Mouse (Mus musculus) forebrain, postnatal 0 days (tissue): Measurements from ENCODE around the gene Cdc42ep3. TPM values are rescaled to one million over a fixed set of nuclear protein-coding genes. Genes with fewer than 3 reads are reported as not detected.

Source experiments
- ATAC-seq: fragments of 200-750 bp; cut with Nextera tagmentation; 2 replicates; pipeline ENCODE4 v1.8.0; 2017; ENCODE audit warnings: mild to moderate bottlenecking, moderate library complexity
- DNase-seq: peaks from one replicate; pipeline ENCODE4 v3.0.0-alpha.2; 2015
- H3K27ac ChIP-seq: fragments of 300-500 bp; sonication (generic); 2 replicates; pipeline ENCODE4 v1.5.1; 2014; ENCODE audit warnings: low read depth, mild to moderate bottlenecking, antibody characterized with exemption, low read length, moderate library complexity, mixed read lengths
- H3K27me3 ChIP-seq: fragments of 300-500 bp; sonication (generic); 2 replicates; pipeline ENCODE4 v1.6.1; 2014; ENCODE audit warnings: mild to moderate bottlenecking, low read length, mixed read lengths; ENCODE audit not compliant: insufficient read depth
- H3K36me3 ChIP-seq: fragments of 300-500 bp; sonication (generic); 2 replicates; pipeline ENCODE4 v1.6.1; 2014; ENCODE audit warnings: mild to moderate bottlenecking, moderate library complexity; ENCODE audit not compliant: insufficient read depth
- H3K4me1 ChIP-seq: fragments of 300-500 bp; sonication (generic); 2 replicates; pipeline ENCODE4 v1.6.1; 2014; ENCODE audit warnings: antibody characterized with exemption; ENCODE audit not compliant: insufficient read depth
- H3K4me2 ChIP-seq: fragments of 300-500 bp; sonication (generic); 2 replicates; pipeline ENCODE4 v1.6.1; 2014; ENCODE audit warnings: low read depth, mild to moderate bottlenecking, moderate library complexity
- H3K4me3 ChIP-seq: fragments of 300-500 bp; sonication (generic); 2 replicates; pipeline ENCODE4 v1.5.1; 2014; ENCODE audit warnings: low read depth, low read length, mixed read lengths
- H3K9ac ChIP-seq: fragments of 300-500 bp; sonication (generic); 2 replicates; pipeline ENCODE4 v1.6.1; 2014; ENCODE audit warnings: mild to moderate bottlenecking
- H3K9me3 ChIP-seq: fragments of 300-500 bp; sonication (generic); 2 replicates; pipeline ENCODE4 v1.6.1; 2016; ENCODE audit warnings: low read length
- CTCF ChIP-seq: sonication (generic); IDR thresholded peaks from 2 replicates; pipeline ENCODE4 v1.5.1; 2016; ENCODE audit warnings: antibody characterized with exemption, control low read depth, low read depth
- WGBS: fragments of 180-500 bp; shearing (Covaris S2); extraction: QIAGEN DNeasy Blood & Tissue Kit; methylation state at CpG from one replicate; pipeline ENCODE4 v1.1.7; 2014; 5-methylcytosine and 5-hydroxymethylcytosine counted together
- polyA plus RNA-seq: library from polyadenylated mRNA; unstranded; fragments of >200 nt; fragmentation: Nextera tagmentation; extraction: Ambion mirVana; gene quantifications from 2 replicates; pipeline ENCODE4 v1.2.1, GENCODE M21; 2015
- total RNA-seq: library from RNA; depleted of rRNA; stranded (reverse); fragments of >200 nt; gene quantifications from 2 replicates; pipeline ENCODE4 v1.2.3, GENCODE M21; 2014

Gene Cdc42ep3
- total and polyA plus RNA-seq, 2 experiments from 2014 or later, result 38.6 to 54.8 TPM

DNA sequence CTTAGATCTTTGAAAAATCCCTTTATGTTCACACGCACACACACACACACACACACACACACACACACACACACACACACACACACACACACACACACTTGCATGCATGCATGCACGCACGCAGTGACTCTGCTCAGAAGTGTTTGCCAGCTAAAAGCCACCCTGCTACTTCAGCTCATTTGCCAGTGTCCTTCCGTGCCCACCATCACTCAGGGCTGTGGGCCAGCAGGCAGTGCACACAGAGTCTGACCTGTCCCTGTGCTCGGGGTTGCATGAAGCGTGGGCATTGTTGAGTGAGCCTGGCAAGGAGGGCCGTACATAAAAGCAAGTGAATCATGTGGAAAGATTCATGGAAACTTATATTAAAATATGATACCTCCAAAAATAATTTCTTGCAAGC is 49.2 kb downstream of the Cdc42ep3 start:
- Histone ChIP-seq H3K4me3 (no peak overlapping the region), H3K9me3 (no peaks in the 10 kb centered on the region), H3K9ac (no peak overlapping the region), H3K36me3 (no peaks in the 10 kb centered on the region), H3K4me1 (no peaks in the 10 kb centered on the region), H3K27me3 (no peaks in the 10 kb centered on the region), H3K27ac (no peak overlapping the region), H3K4me2 (no peak overlapping the region)
- WGBS, result 66% methylated on average over 7 of the region's 7 CpGs
- peak; percentile 7 for DNase-seq
- peak; percentile 51 for ATAC-seq
- TF ChIP-seq CTCF, result no peak

- H3K4me3 ChIP-seq, result no peak overlapping the region
- no peaks in the 10 kb centered on the region for H3K9me3 ChIP-seq
- 94% methylated on average over 17 of the region's 17 CpGs for WGBS
- DNase-seq (no peak), ATAC-seq (no peak)
- no peaks in the 10 kb centered on the region for H3K36me3 ChIP-seq
- no peak overlapping the region for H3K9ac ChIP-seq
- no peaks in the 10 kb centered on the region for H3K4me1 ChIP-seq
- TF ChIP-seq CTCF, result no peak
- H3K27ac ChIP-seq, result no peak overlapping the region
- no peak overlapping the region for H3K4me2 ChIP-seq
- H3K27me3 ChIP-seq, result no peaks in the 10 kb centered on the region
Observed at GRCm38 (mm10) chr17:79303744-79304497, 51.0 kb downstream of the Cdc42ep3 start.

DNA sequence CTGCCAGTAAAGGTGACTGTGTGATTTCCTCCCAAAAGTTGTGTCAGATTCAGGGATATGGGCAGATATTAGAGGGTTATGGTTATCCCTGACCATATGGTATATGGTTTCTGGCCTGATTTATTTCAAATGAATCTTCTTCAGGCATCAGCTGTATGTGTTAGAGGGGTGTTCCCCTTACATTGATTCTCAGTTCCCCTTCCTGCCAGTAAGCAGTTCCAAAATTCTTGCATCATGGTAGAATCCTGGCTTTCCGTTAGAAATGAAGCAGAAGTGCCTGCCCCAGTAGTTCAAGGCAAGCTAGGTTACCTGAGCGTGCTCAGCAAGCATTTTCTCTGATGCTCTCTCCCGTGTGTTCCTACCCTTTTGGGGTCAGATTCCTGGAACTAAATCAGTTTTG is 51.7 kb downstream of the Cdc42ep3 start:
- Histone ChIP-seq H3K36me3 (no peaks in the 10 kb centered on the region), H3K4me2 (no peak overlapping the region), H3K4me3 (no peak overlapping the region), H3K27me3 (no peaks in the 10 kb centered on the region), H3K4me1 (no peaks in the 10 kb centered on the region), H3K27ac (no peak overlapping the region), H3K9ac (no peak overlapping the region), H3K9me3 (no peaks in the 10 kb centered on the region)
- ATAC-seq, result no peak
- TF ChIP-seq CTCF, result no peak
- WGBS, result 90% methylated on average over 3 of the region's 3 CpGs
- DNase-seq, result no peak

- no peak overlapping the region for H3K9ac ChIP-seq
- no peak overlapping the region for H3K4me2 ChIP-seq
- ATAC-seq (no peak), DNase-seq (no peak)
- no peak for TF ChIP-seq CTCF
- no peaks in the 10 kb centered on the region for H3K27me3 ChIP-seq
- H3K4me3 ChIP-seq, result no peak overlapping the region
- H3K4me1 ChIP-seq, result no peaks in the 10 kb centered on the region
- WGBS, result 90% methylated on average over 1 of the region's 1 CpGs
- H3K27ac ChIP-seq, result no peak overlapping the region
- no peaks in the 10 kb centered on the region for H3K9me3 ChIP-seq
- no peaks in the 10 kb centered on the region for H3K36me3 ChIP-seq
Observed at GRCm38 (mm10) chr17:79299925-79300324, 55.0 kb downstream of the Cdc42ep3 start.

GRCm38 (mm10) chr17:79298968-79299367 is 55.9 kb downstream of the Cdc42ep3 start:
- Histone ChIP-seq H3K4me3 (no peak overlapping the region), H3K27ac (no peak overlapping the region), H3K4me1 (no peaks in the 10 kb centered on the region), H3K9ac (no peak overlapping the region), H3K36me3 (no peaks in the 10 kb centered on the region), H3K27me3 (no peaks in the 10 kb centered on the region), H3K9me3 (no peaks in the 10 kb centered on the region), H3K4me2 (no peak overlapping the region)
- no peak for TF ChIP-seq CTCF
- DNase-seq (no peak), ATAC-seq (no peak)

DNA sequence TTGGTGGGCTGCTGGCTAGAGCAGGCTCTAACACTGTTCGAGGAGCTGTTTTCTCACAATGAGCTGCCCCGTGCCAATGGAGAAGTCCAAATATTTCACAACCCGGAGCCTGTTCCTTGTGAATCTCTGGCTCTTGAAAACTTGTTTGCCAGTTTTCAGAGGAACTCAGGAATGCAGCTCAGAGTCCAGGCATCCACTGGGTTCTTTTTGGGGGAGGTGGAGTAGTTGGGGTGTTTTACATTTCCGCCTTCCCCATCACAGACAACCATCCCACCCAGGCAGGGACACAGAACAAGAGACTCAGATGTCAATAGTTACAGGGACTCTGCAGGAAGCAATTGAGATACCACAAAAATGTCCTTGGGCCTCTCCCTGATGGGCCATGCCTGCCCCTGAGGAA is 59.0 kb downstream of the Cdc42ep3 start:
- 78% methylated on average over 4 of the region's 4 CpGs for WGBS
- DNase-seq, result no peak
- Histone ChIP-seq H3K4me1 (no peaks in the 10 kb centered on the region), H3K27me3 (no peaks in the 10 kb centered on the region), H3K9ac (no peak overlapping the region), H3K4me2 (no peak overlapping the region), H3K9me3 (no peaks in the 10 kb centered on the region), H3K4me3 (no peak overlapping the region), H3K27ac (no peak overlapping the region), H3K36me3 (no peaks in the 10 kb centered on the region)
- no peak for ATAC-seq
- TF ChIP-seq CTCF, result no peak

DNA sequence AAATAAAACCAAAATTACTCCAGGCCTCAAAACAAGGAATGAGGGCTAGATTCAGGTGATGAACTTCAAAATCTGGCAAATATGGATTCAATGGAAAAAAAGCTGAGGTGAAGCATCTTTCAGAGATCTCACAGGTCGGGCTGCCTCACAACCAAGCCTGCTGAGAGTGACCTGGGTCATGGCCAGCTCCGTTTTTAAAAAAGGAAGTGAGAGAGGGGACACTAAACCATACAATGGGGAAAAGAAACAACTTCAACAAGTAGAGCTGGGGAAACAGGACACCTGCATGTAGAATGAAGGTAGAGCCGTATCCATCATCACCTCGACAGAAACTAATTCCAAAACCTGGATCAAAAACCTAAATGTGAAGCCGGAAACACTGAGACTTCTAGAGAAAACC is 63.2 kb downstream of the Cdc42ep3 start:
- Histone ChIP-seq H3K36me3 (no peaks in the 10 kb centered on the region), H3K4me3 (no peak overlapping the region), H3K9ac (no peak overlapping the region), H3K4me1 (no peaks in the 10 kb centered on the region), H3K9me3 (no peaks in the 10 kb centered on the region), H3K27me3 (no peaks in the 10 kb centered on the region), H3K4me2 (no peak overlapping the region), H3K27ac (no peak overlapping the region)
- 81% methylated on average over 5 of the region's 5 CpGs for WGBS
- ATAC-seq, result no peak
- DNase-seq, result no peak
- TF ChIP-seq CTCF, result no peak

DNA sequence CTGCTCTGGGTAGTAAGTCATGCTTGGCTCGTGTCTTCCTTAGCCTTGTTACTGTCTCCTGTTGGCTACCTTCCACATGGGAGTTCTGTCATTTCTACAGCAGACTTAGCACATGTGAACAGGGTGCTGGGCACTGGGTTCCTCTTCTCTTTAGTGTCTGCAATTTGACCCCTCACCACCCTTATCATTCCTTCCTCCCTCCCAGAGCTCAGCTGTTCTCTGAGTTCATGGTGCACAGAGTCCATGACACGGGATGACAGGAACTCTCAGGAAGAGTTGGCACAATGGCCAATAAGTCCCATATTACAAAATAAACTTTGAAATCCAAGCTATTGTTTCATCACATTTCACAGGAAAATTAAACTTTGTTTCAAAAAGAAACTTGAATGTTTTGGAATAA is 64.2 kb downstream of the Cdc42ep3 start:
- ATAC-seq (no peak), DNase-seq (no peak)
- Histone ChIP-seq H3K9ac (no peak overlapping the region), H3K4me1 (no peaks in the 10 kb centered on the region), H3K4me3 (no peak overlapping the region), H3K36me3 (no peaks in the 10 kb centered on the region), H3K4me2 (no peak overlapping the region), H3K27me3 (no peaks in the 10 kb centered on the region), H3K27ac (no peak overlapping the region), H3K9me3 (no peaks in the 10 kb centered on the region)
- TF ChIP-seq CTCF, result no peak
- WGBS, result 76% methylated on average over 2 of the region's 2 CpGs
